Mouse (Mus musculus): ENCODE measurements around the gene Lamp3.
"Not testable (repeated sequence)": the region's sequence is repeated elsewhere in the genome, so short reads cannot be mapped to it uniquely, and the experiment has no call there.

Lamp3 gene

GRCm38 (mm10) chr16:19706216-19706615 lies at the start of gene Lamp3:
Gene Lamp3, minus strand, starts transcription at chr16:19706375.
- no peak for DNase-seq

DNA sequence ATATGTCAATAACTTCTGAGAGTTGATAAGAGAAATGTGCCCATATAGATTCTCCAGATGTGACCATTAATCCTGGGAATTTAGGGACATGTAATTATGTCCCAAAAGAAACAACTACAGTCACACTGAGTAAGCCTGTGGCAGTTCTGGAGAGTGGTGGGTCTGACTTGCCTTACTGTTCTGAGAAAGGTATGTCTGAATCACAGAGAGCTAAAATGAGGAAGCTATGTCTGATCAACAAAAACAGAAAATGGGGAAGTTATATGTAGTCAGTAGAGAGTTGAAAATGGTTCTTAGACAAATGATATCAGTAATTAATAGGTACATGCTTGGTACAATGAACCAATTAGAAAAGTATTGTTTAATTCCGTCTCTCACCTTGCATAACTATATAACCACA lies 26.7 kb upstream of the Lamp3 start:
- DNase-seq, result no peak

GRCm38 (mm10) chr16:19724139-19724538 lies 18.0 kb upstream of the Lamp3 start:
- DNase-seq, result not testable (repeated sequence)

DNA sequence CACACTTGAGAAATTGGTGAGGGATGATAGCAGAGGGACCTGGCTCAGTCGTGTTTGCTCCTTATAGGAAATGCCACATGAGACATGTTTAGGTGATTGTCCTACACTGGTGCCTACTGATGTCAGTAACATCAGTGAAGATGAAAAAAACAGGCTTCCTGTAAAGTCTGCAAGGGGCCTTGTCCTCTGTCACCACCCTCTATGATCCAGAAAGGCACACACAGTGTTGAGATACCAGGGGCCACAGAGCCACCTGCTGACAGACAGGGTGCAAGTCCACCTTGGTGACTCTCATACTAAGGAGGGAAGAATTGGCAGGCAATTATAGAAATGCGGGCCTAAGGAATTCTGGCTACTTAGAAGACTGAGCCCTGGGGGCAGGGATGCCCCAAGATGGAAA lies 14.8 kb upstream of the Lamp3 start:
- no peak for DNase-seq

GRCm38 (mm10) chr16:19707381-19707780 lies 1.2 kb upstream of the Lamp3 start:
- DNase-seq, result no peak

DNA sequence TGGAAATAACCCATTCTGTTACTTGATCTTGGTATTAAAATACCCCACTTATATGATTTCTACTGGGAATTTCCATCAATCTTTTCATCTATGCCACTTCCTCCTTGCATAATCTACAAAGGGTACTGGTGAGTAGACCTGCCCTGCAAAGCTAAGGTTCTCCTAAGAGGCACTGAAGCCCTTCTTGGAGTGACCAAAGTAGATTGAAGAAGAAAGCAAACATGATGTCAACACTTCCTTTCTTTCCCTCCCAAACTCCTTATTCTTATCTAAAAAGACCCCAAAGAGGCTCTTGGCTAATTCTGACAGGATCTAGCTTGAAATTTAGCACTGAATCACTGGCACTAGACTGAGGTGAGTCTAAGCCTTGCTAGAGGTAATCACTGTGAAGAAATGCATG lies 7.0 kb downstream of the Lamp3 start:
- no peak for DNase-seq

GRCm38 (mm10) chr16:19670768-19671357 lies 35.3 kb downstream of the Lamp3 start:
- no peak for DNase-seq

DNA sequence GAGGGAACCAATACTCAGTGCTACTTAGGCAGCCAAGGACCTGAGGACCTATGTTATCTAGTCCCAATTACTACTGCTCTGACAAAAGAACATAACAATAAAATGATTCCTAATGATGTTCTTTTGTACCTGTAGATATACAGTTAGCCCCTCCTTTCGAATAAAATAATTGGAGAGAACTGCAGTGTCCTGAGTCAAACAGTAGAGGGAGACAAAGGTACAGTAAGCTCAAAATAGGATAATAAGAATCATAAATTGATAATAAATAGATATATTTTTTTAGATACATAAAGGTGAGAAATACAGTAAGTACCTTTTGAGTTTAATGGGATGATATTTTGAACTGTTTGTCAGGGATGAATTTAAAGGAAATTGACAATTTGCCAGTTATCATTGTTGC lies 39.9 kb downstream of the Lamp3 start:
- DNase-seq, result no peak

GRCm38 (mm10) chr16:19629816-19630215 lies 76.4 kb downstream of the Lamp3 start, which contains the start of gene Olfr171:
Gene Olfr171, minus strand, starts transcription at chr16:19629916.
- no peak for DNase-seq

- DNase-seq, result not testable (repeated sequence)
Observed at GRCm38 (mm10) chr16:19611782-19612181, 94.4 kb downstream of the Lamp3 start, which contains the start of gene Olfr170. Gene Olfr170, minus strand, starts transcription at chr16:19611882.

All from kidney, postnatal 10 days (tissue).